Mouse (Mus musculus) T-helper 2 cell (primary cell): ENCODE results near the gene Actr3.

Experiments used
- in situ Hi-C: fragments of 300-600 bp; cut with MboI, MseI; formaldehyde crosslinking; loops from one replicate; pipeline ENCODE4 v1.15.1; 2025; ENCODE audit warnings: high pct_unique_total_duplicates

Actr3 gene

GRCm38 (mm10) chr1:125365576-125365975 lies 70.0 kb downstream of the Actr3 start:
- in situ Hi-C loops: no loop called here

GRCm38 (mm10) chr1:125351416-125352037 lies 84.0 kb downstream of the Actr3 start:
- in situ Hi-C loops: no loop called here

DNA sequence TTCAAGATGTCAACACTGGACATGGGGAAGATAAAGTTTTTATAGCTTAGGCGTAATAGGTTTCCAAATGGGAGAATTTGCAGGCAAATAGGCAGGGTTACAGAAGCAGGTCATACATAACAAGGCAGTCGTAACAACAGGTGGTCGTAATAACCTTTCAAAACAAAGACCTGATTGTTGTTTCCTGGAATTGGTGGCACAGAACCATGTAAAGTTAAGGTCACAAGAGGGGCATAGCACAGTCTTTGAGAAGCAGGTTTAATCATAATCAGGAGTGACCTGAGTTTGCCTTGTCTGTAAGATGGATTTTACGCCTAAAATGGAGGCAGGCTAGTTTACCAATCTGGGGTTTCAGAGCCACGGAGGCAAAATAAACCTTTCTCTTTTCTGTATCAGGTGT lies 84.7 kb downstream of the Actr3 start:
- in situ Hi-C loops: no loop called here

GRCm38 (mm10) chr1:125345854-125346253 lies 89.7 kb downstream of the Actr3 start:
- in situ Hi-C loops: no loop called here

DNA sequence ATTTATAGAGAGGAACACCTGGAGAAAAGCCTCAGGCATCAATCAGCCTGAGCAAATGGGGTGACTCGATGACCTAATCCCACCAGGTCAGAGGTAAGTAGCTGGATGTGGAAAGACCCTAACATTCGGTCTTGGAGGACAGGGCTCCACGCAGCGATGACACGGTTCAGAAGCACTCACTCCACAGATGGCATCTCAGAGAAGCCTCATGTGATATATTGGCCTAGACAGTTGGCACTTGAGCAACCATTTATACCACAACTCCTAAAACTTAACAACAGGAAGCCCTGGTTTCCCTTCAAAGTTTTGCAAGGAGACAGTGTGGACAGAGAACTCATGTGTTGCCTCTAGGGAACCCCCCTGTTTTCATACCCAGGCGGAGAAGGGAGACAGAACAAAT lies 90.1 kb downstream of the Actr3 start:
- in situ Hi-C loops: no loop called here

- in situ Hi-C loops: no loop called here
These were observed 92.4 kb downstream of the Actr3 start for GRCm38 (mm10) chr1:125343105-125343504.
